Mouse (Mus musculus) kidney, postnatal 14 days (tissue): ENCODE measurements around the gene D930048N14Rik.
"Not testable (repeated sequence)": the region's sequence is repeated elsewhere in the genome, so short reads cannot be mapped to it uniquely, and the experiment has no call there.

Source experiments
- DNase-seq: peaks from one replicate; pipeline ENCODE4 v3.0.0; 2022; ENCODE audit warnings: mixed read lengths

The D930048N14Rik gene

GRCm38 (mm10) chr11:51654891-51655290, 4.1 kb downstream of the D930048N14Rik start:
- DNase-seq, result no peak

GRCm38 (mm10) chr11:51656798-51657521, 6.2 kb downstream of the D930048N14Rik start:
- peak; percentile 72 for DNase-seq

- no peak for DNase-seq
Measured at GRCm38 (mm10) chr11:51658291-51658690, 7.5 kb downstream of the D930048N14Rik start.

- peak; percentile 87 for DNase-seq
Measured at GRCm38 (mm10) chr11:51658705-51659104, 8.0 kb downstream of the D930048N14Rik start.

- DNase-seq, result no peak
Measured at GRCm38 (mm10) chr11:51661867-51662365, 11.2 kb downstream of the D930048N14Rik start.

GRCm38 (mm10) chr11:51662632-51663031, 11.9 kb downstream of the D930048N14Rik start:
- DNase-seq, result peak; percentile 28

- not testable (repeated sequence) for DNase-seq
Measured at GRCm38 (mm10) chr11:51664747-51665146, 14.0 kb downstream of the D930048N14Rik start.

- no peak for DNase-seq
Measured at GRCm38 (mm10) chr11:51670846-51671245, 20.1 kb downstream of the D930048N14Rik start.

- DNase-seq, result no peak
Measured at GRCm38 (mm10) chr11:51671376-51671775, 20.6 kb downstream of the D930048N14Rik start.

GRCm38 (mm10) chr11:51673291-51673690, 22.5 kb downstream of the D930048N14Rik start:
- peak; percentile 27 for DNase-seq

- DNase-seq, result no peak
Measured at GRCm38 (mm10) chr11:51675386-51675785, 24.6 kb downstream of the D930048N14Rik start.

GRCm38 (mm10) chr11:51677737-51678418, 27.1 kb downstream of the D930048N14Rik start:
- no peak for DNase-seq

- DNase-seq, result no peak
Measured at GRCm38 (mm10) chr11:51679466-51679865, 28.7 kb downstream of the D930048N14Rik start.

GRCm38 (mm10) chr11:51681324-51681975, 30.7 kb downstream of the D930048N14Rik start:
- DNase-seq, result peak; percentile 89

GRCm38 (mm10) chr11:51681976-51682374, 31.2 kb downstream of the D930048N14Rik start:
- DNase-seq, result no peak

GRCm38 (mm10) chr11:51688330-51689328, 37.9 kb downstream of the D930048N14Rik start, which contains the start of gene 0610009B22Rik:
Gene 0610009B22Rik (minus strand): TSS chr11:51688874.
- peak; percentile 100 for DNase-seq

- no peak for DNase-seq
Measured at GRCm38 (mm10) chr11:51689343-51689742, 38.6 kb downstream of the D930048N14Rik start.

GRCm38 (mm10) chr11:51690597-51690996, 39.8 kb downstream of the D930048N14Rik start:
- not testable (repeated sequence) for DNase-seq

- DNase-seq, result no peak
Measured at GRCm38 (mm10) chr11:51694984-51695383, 44.2 kb downstream of the D930048N14Rik start.

GRCm38 (mm10) chr11:51702831-51703230, 52.1 kb downstream of the D930048N14Rik start:
- DNase-seq, result no peak

GRCm38 (mm10) chr11:51703379-51703998, 52.7 kb downstream of the D930048N14Rik start:
- DNase-seq, result peak; percentile 14
